Mouse (Mus musculus) MEL (cell line): ENCODE data around the gene Sirt4.

Experiments used
- CTCF ChIP-seq, 3 experiments: IDR thresholded peaks in 2 of 3; conservative IDR thresholded peaks in 1 of 3; 2 replicates each; pipeline ENCODE4 v1.5.1; 2011 to 2012; ENCODE audit warnings: low read length in 3 of 3, low read depth in 2 of 3, mild to moderate bottlenecking in 2 of 3, improper control_type of control experiment in 1 of 3, inconsistent platforms in 1 of 3, mixed read lengths in 1 of 3, moderate library complexity in 1 of 3; ENCODE audit not compliant: control insufficient read depth in 1 of 3, insufficient read depth in 1 of 3, poor library complexity in 1 of 3, severe bottlenecking in 1 of 3
- EP300 ChIP-seq, 2 experiments: IDR thresholded peaks; 2 replicates each; pipeline ENCODE4 v1.6.1; 2011; ENCODE audit warnings: improper control_type of control experiment in 2 of 2, low read length in 2 of 2, low read depth in 1 of 2, mild to moderate bottlenecking in 1 of 2
- GABPA ChIP-seq: IDR thresholded peaks from 2 replicates; pipeline ENCODE4 v1.6.1; 2012; ENCODE audit warnings: low read depth, mild to moderate bottlenecking, inconsistent platforms, low read length, improper control_type of control experiment, moderate library complexity
- GATA1 ChIP-seq: IDR thresholded peaks from 2 replicates; pipeline ENCODE4 v1.6.1; 2011; ENCODE audit warnings: low read depth, low read length, improper control_type of control experiment
- HCFC1 ChIP-seq: IDR thresholded peaks from 2 replicates; pipeline ENCODE4 v1.6.1; 2012; ENCODE audit warnings: low read depth, mild to moderate bottlenecking, inconsistent platforms, low read length, improper control_type of control experiment, moderate library complexity
- MAZ ChIP-seq: IDR thresholded peaks from 2 replicates; pipeline ENCODE4 v1.6.1; 2012; ENCODE audit warnings: low read depth, mild to moderate bottlenecking, inconsistent platforms, low read length, improper control_type of control experiment
- NELFE ChIP-seq: IDR thresholded peaks from 2 replicates; pipeline ENCODE4 v1.6.1; 2011; ENCODE audit warnings: low read depth, low read length, improper control_type of control experiment
- NRF1 ChIP-seq: IDR thresholded peaks from 2 replicates; pipeline ENCODE4 v1.6.1; 2014; ENCODE audit warnings: low read depth, mild to moderate bottlenecking, inconsistent platforms, low read length, improper control_type of control experiment, moderate library complexity; ENCODE audit not compliant: poor library complexity, insufficient read depth, severe bottlenecking
- POLR2A ChIP-seq, 2 experiments: IDR thresholded peaks; 2 replicates each; pipeline ENCODE4 v1.6.1; 2011 to 2012; ENCODE audit warnings: low read length in 2 of 2, mild to moderate bottlenecking in 2 of 2, control low read depth in 1 of 2, improper control_type of control experiment in 1 of 2, low read depth in 1 of 2, moderate library complexity in 1 of 2; ENCODE audit not compliant: control insufficient read depth in 1 of 2, insufficient read depth in 1 of 2, poor library complexity in 1 of 2
- RAD21 ChIP-seq: IDR thresholded peaks from 2 replicates; pipeline ENCODE4 v1.6.1; 2011; ENCODE audit warnings: mild to moderate bottlenecking, low read depth, low read length, improper control_type of control experiment
- SMC3 ChIP-seq: IDR thresholded peaks from 2 replicates; pipeline ENCODE4 v1.6.1; 2011; ENCODE audit warnings: low read depth, low read length, improper control_type of control experiment
- TCF12 ChIP-seq: IDR thresholded peaks from 2 replicates; pipeline ENCODE4 v1.6.1; 2014; ENCODE audit warnings: low read depth, mild to moderate bottlenecking, inconsistent platforms, low read length, improper control_type of control experiment, moderate library complexity
- ZKSCAN1 ChIP-seq: IDR thresholded peaks from 2 replicates; pipeline ENCODE4 v1.6.1; 2012; ENCODE audit warnings: low read depth, mild to moderate bottlenecking, inconsistent platforms, low read length, improper control_type of control experiment, moderate library complexity
- ZNF384 ChIP-seq: IDR thresholded peaks from 2 replicates; pipeline ENCODE4 v1.6.1; 2012; ENCODE audit warnings: low read depth, mild to moderate bottlenecking, inconsistent platforms, low read length, improper control_type of control experiment

DNA sequence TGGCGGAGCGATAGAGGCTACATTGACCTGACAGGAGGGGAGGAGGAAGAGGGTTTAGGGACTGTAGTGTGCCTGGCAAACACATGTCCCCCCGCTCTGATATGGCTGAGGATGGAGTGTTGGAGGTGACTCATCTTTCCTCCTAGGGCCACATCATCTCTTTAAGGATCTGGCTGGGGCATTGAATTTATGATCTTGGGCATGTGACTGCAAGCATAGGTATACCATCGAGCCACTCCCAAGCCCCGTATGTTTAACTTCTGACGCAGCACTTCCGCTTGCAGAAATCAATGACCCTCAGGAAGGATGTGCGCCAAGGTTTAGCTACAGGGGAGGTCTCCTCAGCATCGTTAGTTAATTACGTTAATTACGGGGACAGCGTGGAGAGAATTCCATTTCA, 18.5 kb upstream of the Sirt4 start:
- no peak for TF ChIP-seq POLR2A (IDR thresholded peaks at IDR 0.05; ENCODE audit: control insufficient read depth in 1 of 2, insufficient read depth in 1 of 2, low read depth in 1 of 2, low read length in 2 of 2, poor library complexity in 1 of 2)
- TF ChIP-seq SMC3 = no peak
- TF ChIP-seq CTCF (IDR thresholded peaks at IDR 0.05 in 2 of 3, conservative IDR thresholded peaks at IDR 0.05 in 1 of 3; ENCODE audit: control insufficient read depth in 1 of 3, insufficient read depth in 1 of 3, low read depth in 2 of 3, low read length in 3 of 3, poor library complexity in 1 of 3, severe bottlenecking in 1 of 3) = no peak
- no peak for TF ChIP-seq ZNF384
- TF ChIP-seq RAD21 = no peak
- TF ChIP-seq NELFE = no peak
- no peak for TF ChIP-seq NRF1
- no peak for TF ChIP-seq ZKSCAN1
- TF ChIP-seq TCF12 = no peak
- TF ChIP-seq MAZ = no peak
- no peak for TF ChIP-seq GABPA
- TF ChIP-seq EP300 (IDR thresholded peaks at IDR 0.05; ENCODE audit: low read depth in 1 of 2, low read length in 2 of 2) = no peak
- no peak for TF ChIP-seq GATA1
- TF ChIP-seq HCFC1 = no peak
